Mouse (Mus musculus): Measurements from ENCODE around the gene Gga2. TPM values are rescaled to one million over a fixed set of nuclear protein-coding genes. Genes with fewer than 3 reads are reported as not detected.

Gga2 gene
- total and polyA plus RNA-seq, 3 experiments: 29.5 to 95.3 (median 30.1) TPM

DNA sequence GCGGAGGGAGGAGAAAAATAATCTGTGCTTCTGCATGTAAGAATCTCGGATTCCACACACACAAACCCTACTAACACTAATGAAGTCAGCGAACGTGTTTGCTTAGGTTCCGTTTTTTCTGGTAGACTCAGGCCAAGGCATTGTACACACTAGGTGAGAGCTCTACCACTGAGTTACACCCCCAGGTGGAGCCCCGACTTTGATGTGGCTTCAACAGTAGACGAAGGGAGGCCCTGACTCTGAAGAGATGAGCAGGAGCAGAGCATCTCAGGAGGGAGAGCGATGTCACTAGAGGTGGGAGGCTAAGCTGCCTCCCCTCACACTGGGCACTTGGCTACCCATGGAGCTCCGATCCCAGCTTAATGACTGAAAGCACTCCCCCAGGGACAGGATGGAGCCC is 52.2 kb downstream of the Gga2 start:
- Histone ChIP-seq H3K9me3 (replicated peaks; ENCODE audit: insufficient read depth, low read length) (no peaks in the 10 kb centered on the region), H3K27me3 (ENCODE audit: control insufficient read depth in 1 of 2, insufficient read depth in 2 of 2, low read length in 2 of 2) (no peaks in the 10 kb centered on the region), H3K79me2 (ENCODE audit: control insufficient read depth, insufficient read depth, low read length, poor library complexity) (no peaks in the 10 kb centered on the region), H3K4me1 (ENCODE audit: control insufficient read depth in 1 of 2, insufficient read depth in 2 of 2, low read length in 2 of 2) (peaks cover 15 to 29% of the 10 kb centered on the region in 2 experiments), H3K4me3 (ENCODE audit: control insufficient read depth in 1 of 2, insufficient read depth in 1 of 2, low read depth in 2 of 2, low read length in 2 of 2) (no peak overlapping the region), H3K27ac (ENCODE audit: control insufficient read depth, low read depth, low read length) (peak overlapping the region; percentile 29; the same call in 1 of the 2 replicates), H3K36me3 (ENCODE audit: control insufficient read depth in 1 of 2, insufficient read depth in 2 of 2, low read length in 2 of 2) (peaks cover 3 to 21% of the 10 kb centered on the region in 2 experiments), H3K9ac (ENCODE audit: control insufficient read depth, low read depth, low read length, poor library complexity, severe bottlenecking) (no peak overlapping the region)
- TF ChIP-seq GATA1 (IDR thresholded peaks at IDR 0.05; ENCODE audit: low read depth, low read length): no peak
- TF ChIP-seq ZKSCAN1 (IDR thresholded peaks at IDR 0.05; ENCODE audit: low read depth, low read length): no peak
- no peak for TF ChIP-seq KAT2A (conservative IDR thresholded peaks at IDR 0.05; ENCODE audit: low read depth, low read length)
- TF ChIP-seq MYB (IDR thresholded peaks at IDR 0.05; ENCODE audit: low read depth, low read length): no peak
- no peak for TF ChIP-seq USF1 (IDR thresholded peaks at IDR 0.05; ENCODE audit: low read depth, low read length)
- no peak for TF ChIP-seq GABPA (IDR thresholded peaks at IDR 0.05; ENCODE audit: low read depth, low read length)
- TF ChIP-seq CHD2 (IDR thresholded peaks at IDR 0.05; ENCODE audit: low read length): no peak
- TF ChIP-seq TBP (IDR thresholded peaks at IDR 0.05; ENCODE audit: low read depth, low read length): no peak
- no peak for TF ChIP-seq NRF1 (IDR thresholded peaks at IDR 0.05; ENCODE audit: insufficient read depth, low read depth, low read length, poor library complexity, severe bottlenecking)
- no peak for TF ChIP-seq ETS1 (IDR thresholded peaks at IDR 0.05; ENCODE audit: low read depth, low read length)
- no peak for TF ChIP-seq MYC (IDR thresholded peaks at IDR 0.05; ENCODE audit: low read depth, low read length)
- no peak for TF ChIP-seq POLR2AphosphoS2 (IDR thresholded peaks at IDR 0.05; ENCODE audit: low read length)
- TF ChIP-seq E2F4 (IDR thresholded peaks at IDR 0.05; ENCODE audit: borderline replicate concordance, low read depth, low read length): no peak
- TF ChIP-seq BHLHE40 (IDR thresholded peaks at IDR 0.05; ENCODE audit: borderline replicate concordance, low read depth, low read length): no peak
- TF ChIP-seq MXI1 (IDR thresholded peaks at IDR 0.05; ENCODE audit: low read depth, low read length): no peak
- TF ChIP-seq POLR2A (IDR thresholded peaks at IDR 0.05; ENCODE audit: control insufficient read depth in 1 of 2, insufficient read depth in 1 of 2, low read depth in 1 of 2, low read length in 2 of 2, poor library complexity in 1 of 2): no peak
- TF ChIP-seq RCOR1 (IDR thresholded peaks at IDR 0.05; ENCODE audit: low read depth, low read length): no peak
- TF ChIP-seq MAZ (IDR thresholded peaks at IDR 0.05; ENCODE audit: low read depth, low read length): no peak
- no peak for TF ChIP-seq ZMIZ1 (IDR thresholded peaks at IDR 0.05; ENCODE audit: low read depth, low read length)
- DNase-seq (ENCODE audit: low read depth, low spot score): no peak

DNA sequence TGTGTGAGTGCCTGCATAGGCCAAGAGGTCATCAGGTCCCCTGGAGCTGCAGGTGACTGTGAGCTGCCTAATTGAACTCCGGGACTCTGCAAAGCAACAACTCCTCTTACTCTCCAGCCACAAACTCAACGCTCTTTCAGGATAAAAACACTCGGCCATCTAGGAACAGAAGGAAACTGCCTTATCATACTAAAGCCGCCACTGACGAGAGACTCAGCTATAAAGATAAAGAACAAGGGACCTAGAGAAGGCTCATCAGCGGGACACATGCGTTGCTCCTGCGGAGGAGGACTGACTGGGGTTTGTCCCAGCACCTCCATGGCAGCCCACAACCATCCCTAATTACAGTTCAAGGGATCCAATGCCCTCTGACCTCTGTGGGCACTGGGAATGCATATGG is 52.8 kb downstream of the Gga2 start:
- Histone ChIP-seq H3K27ac (ENCODE audit: control insufficient read depth, low read depth, low read length) (peak overlapping the region; percentile 38), H3K27me3 (ENCODE audit: control insufficient read depth in 1 of 2, insufficient read depth in 2 of 2, low read length in 2 of 2) (no peaks in the 10 kb centered on the region)
- TF ChIP-seq GABPA (IDR thresholded peaks at IDR 0.05; ENCODE audit: low read depth, low read length): no peak
- TF ChIP-seq RAD21 (IDR thresholded peaks at IDR 0.05; ENCODE audit: low read depth, low read length): no peak
- peak; percentile 73; the same call in 1 of the 2 replicates for TF ChIP-seq MXI1 (IDR thresholded peaks at IDR 0.05; ENCODE audit: low read depth, low read length)
- TF ChIP-seq SMC3 (IDR thresholded peaks at IDR 0.05; ENCODE audit: low read depth, low read length): no peak
- 0 out of 2 replicates have a peak, but pooled peaks have one; percentile 26 for TF ChIP-seq MAZ (IDR thresholded peaks at IDR 0.05; ENCODE audit: low read depth, low read length)
- no peak for TF ChIP-seq CTCF (IDR thresholded peaks at IDR 0.05 in 2 of 3, conservative IDR thresholded peaks at IDR 0.05 in 1 of 3; ENCODE audit: control insufficient read depth in 1 of 3, insufficient read depth in 1 of 3, low read depth in 2 of 3, low read length in 3 of 3, poor library complexity in 1 of 3, severe bottlenecking in 1 of 3)
- no peak for TF ChIP-seq CHD1 (IDR thresholded peaks at IDR 0.05; ENCODE audit: low read depth, low read length)
- peak; percentile 77 for TF ChIP-seq RCOR1 (IDR thresholded peaks at IDR 0.05; ENCODE audit: low read depth, low read length)
- peak; percentile 75 for TF ChIP-seq TCF12 (IDR thresholded peaks at IDR 0.05; ENCODE audit: low read depth, low read length)
- TF ChIP-seq POLR2A (IDR thresholded peaks at IDR 0.05; ENCODE audit: control insufficient read depth in 1 of 2, insufficient read depth in 1 of 2, low read depth in 1 of 2, low read length in 2 of 2, poor library complexity in 1 of 2): no peak
- TF ChIP-seq ZC3H11A (IDR thresholded peaks at IDR 0.05; ENCODE audit: low read depth, low read length): no peak
- TF ChIP-seq BHLHE40 (IDR thresholded peaks at IDR 0.05; ENCODE audit: borderline replicate concordance, low read depth, low read length): peak; percentile 51; the same call in 1 of the 2 replicates
- TF ChIP-seq POLR2AphosphoS2 (IDR thresholded peaks at IDR 0.05; ENCODE audit: low read length): no peak
- TF ChIP-seq POLR2AphosphoS5 (IDR thresholded peaks at IDR 0.05; ENCODE audit: borderline replicate concordance, low read depth, low read length): no peak
- TF ChIP-seq UBTF (IDR thresholded peaks at IDR 0.05; ENCODE audit: borderline replicate concordance, insufficient read depth, low read depth, low read length): no peak
- no peak for TF ChIP-seq USF1 (IDR thresholded peaks at IDR 0.05; ENCODE audit: low read depth, low read length)
- TF ChIP-seq MYC (IDR thresholded peaks at IDR 0.05; ENCODE audit: low read depth, low read length): 0 out of 2 replicates have a peak, but pooled peaks have one; percentile 52
- TF ChIP-seq KAT2A (conservative IDR thresholded peaks at IDR 0.05; ENCODE audit: low read depth, low read length): no peak; the same call in 1 of the 2 replicates
- TF ChIP-seq CHD2 (IDR thresholded peaks at IDR 0.05; ENCODE audit: low read length): no peak
- no peak for TF ChIP-seq MYB (IDR thresholded peaks at IDR 0.05; ENCODE audit: low read depth, low read length)
- peak; percentile 78 for TF ChIP-seq GATA1 (IDR thresholded peaks at IDR 0.05; ENCODE audit: low read depth, low read length)
- 0 out of 2 replicates have a peak, but pooled peaks have one; percentile 36 for TF ChIP-seq HCFC1 (IDR thresholded peaks at IDR 0.05; ENCODE audit: low read depth, low read length)
- TF ChIP-seq SIN3A (IDR thresholded peaks at IDR 0.05; ENCODE audit: low read length): peak; percentile 67
- no peak for TF ChIP-seq ZKSCAN1 (IDR thresholded peaks at IDR 0.05; ENCODE audit: low read depth, low read length)

More for the DNA sequence above, 52.8 kb downstream of the Gga2 start:
- Histone ChIP-seq H3K9me3 (replicated peaks; ENCODE audit: insufficient read depth, low read length) (no peaks in the 10 kb centered on the region), H3K36me3 (ENCODE audit: control insufficient read depth in 1 of 2, insufficient read depth in 2 of 2, low read length in 2 of 2) (peaks cover 3 to 21% of the 10 kb centered on the region in 2 experiments), H3K79me2 (ENCODE audit: control insufficient read depth, insufficient read depth, low read length, poor library complexity) (no peaks in the 10 kb centered on the region), H3K4me3 (ENCODE audit: control insufficient read depth in 1 of 2, insufficient read depth in 1 of 2, low read depth in 2 of 2, low read length in 2 of 2) (no peak overlapping the region), H3K9ac (ENCODE audit: control insufficient read depth, low read depth, low read length, poor library complexity, severe bottlenecking) (no peak overlapping the region), H3K4me1 (ENCODE audit: control insufficient read depth in 1 of 2, insufficient read depth in 2 of 2, low read length in 2 of 2) (peaks cover 15 to 29% of the 10 kb centered on the region in 2 experiments)
- peak; percentile 70 for DNase-seq (ENCODE audit: low read depth, low spot score)

Measured in MEL (cell line).